Mouse (Mus musculus): ENCODE data around the gene Insm1. TPM values are rescaled to one million over a fixed set of nuclear protein-coding genes. Genes with fewer than 3 reads are reported as not detected.

The Insm1 gene
- polyA plus RNA-seq, 3 experiments from 2014 or later, result not detected

DNA sequence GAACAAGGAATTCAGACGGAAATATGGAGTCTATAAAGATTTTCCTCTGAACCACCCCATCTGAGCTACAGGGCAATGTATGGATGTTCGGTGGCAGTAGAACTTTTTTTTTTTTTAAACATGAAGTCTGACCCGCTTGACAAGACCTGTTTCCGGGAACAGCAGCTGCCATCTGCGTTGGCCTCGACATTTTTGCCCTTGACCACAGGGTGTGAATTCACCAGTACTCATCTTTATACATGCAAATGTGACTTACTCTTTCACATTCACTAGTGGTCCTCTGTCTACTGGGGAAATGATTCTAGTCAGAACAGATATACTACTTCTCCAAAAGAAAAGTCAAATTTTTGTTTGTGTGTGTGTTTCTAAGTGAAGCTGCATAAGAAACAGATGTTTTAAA, 4.1 kb downstream of the Insm1 start:
- ATAC-seq, result no peak

DNA sequence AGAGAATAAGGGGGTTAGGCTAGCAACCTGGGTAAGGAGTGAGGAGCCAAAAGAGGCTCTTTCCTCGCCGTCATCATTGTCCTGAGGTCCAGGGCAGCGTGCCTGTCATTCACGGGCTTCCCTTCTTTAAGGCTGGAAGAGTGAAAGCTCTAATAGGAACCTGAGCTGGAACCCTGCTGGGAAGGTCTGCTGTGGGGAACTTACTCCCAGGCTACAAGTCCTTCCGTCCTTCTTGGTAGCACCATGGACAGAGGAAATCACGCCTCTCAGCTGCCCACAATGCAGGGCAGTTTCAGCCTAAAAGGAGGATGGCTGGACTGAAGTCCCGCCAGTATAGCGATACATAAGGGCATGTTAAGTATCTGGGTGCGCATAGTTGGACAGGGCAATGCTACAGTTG, 4.8 kb downstream of the Insm1 start:
- ATAC-seq, result no peak

DNA sequence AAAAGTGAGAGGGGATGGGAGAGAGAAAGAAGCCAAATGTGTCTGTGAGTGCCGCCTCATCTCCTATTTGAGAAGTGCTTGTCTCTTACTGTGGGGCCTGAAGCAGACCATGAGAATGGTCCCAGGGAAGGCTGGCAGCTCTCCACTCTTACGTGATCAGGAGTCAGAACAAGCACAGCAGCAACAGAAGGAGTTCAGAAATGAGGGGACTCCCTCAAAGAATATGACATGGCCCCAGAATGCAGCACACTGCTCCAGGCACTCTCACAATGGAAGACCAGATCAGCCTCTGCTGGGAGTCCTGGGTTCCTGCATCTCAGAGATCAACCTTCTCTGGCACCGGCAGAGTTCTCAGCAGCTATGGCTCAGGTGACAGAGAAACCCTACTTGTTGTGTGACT, 5.9 kb downstream of the Insm1 start:
- no peak for ATAC-seq

DNA sequence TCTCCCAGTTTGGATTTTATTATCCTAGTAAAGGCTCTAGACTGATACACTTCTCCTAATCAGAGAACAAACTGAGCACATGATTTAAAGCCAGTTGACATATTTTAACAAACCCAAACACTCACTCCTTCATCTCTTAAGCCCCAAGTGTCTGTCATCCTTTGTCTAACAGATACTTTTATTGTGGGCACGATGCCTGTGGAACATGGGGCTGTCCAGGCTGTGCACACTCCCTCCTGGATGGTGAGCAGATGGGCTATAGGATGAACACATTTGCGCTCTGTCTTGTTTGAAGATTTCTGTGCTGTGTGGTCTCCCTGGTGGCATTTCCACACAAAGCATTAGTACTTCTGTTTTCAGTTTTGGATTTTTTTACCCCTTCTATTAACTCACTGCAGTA, 6.7 kb downstream of the Insm1 start:
- ATAC-seq, result no peak

DNA sequence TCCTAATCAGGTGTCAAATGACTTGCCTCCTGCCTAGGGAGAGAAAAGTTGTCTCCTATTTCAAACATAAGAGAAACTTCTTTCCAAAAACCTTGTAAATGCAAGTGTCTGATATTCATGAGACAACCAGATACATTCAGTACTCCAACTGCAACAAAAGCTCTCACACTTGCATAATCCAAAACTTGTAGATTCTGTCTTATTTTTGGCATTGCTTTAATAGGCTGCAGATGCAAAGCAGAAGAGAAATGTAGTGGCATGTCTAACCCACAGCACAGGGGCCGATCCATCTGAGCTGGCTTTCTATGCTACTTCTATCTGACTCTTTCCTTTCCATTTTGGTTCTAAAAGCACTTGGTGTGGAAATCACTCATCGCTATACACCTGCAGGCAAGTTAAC, 9.8 kb downstream of the Insm1 start:
- ATAC-seq, result no peak

DNA sequence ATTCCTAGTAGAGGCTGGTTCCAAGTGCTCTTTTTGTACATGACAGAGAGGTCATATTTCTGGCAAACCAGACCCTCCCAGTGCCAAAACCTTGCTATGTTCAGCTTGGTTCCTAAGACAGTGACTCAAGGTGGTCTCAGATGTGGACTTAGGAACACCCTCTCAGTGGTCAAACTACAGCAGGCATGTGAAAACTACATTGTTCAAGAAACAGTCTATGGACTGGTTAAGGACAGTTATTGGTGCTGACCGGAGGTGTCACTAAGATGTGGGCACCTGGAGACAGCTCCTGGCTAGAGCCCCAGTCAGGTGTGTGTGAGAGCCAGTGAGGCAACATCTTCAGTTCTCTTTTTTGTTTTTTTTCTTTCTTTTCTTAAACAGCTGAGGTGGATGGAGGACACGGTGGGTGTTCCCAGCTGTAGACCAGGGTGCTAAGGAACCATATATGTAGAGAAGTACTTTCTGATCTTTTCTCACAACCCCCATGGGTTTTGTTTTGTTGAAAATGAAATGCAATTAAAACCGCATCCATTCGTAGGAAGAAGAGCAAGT, 17.6 kb downstream of the Insm1 start:
- no peak for ATAC-seq

DNA sequence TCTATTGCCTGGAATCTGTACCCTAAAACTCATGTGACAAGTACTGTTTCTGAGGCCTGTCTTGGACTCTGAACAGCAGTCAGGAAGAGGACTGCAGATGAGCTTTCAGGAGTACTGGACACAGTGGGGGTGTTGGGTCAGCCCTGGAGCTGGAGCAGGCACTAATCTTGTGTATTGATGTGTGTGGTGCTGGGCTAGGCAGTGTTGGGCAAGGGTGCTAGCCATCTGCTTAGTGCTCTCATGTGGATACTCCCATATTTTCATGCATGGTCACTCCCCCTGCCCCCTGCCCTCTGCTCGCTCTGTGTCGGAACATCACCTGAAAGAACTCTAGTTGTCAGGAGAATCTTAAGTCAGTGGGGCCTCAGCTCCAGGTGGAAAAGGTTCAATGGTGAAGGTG, 22.3 kb downstream of the Insm1 start:
- no peak for ATAC-seq

DNA sequence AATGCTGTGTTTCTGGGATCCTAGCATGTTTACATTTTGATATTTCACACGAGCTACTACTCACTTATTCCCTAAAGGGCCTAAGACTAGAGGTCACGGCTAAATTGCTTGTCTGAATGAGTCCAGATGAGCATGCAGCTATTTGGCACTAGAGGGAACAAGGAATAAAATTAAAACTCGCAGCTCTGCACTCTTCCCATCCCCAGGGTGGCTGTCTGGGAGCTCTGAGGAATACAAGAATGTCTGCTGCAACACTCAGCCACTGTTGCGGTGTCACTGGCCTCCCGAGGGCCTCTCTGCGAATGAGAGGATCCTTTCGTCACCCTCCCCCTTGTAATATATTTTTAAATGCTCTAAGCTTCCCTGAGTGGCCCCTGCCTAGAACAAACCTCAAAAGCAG, 23.7 kb downstream of the Insm1 start:
- no peak for ATAC-seq

DNA sequence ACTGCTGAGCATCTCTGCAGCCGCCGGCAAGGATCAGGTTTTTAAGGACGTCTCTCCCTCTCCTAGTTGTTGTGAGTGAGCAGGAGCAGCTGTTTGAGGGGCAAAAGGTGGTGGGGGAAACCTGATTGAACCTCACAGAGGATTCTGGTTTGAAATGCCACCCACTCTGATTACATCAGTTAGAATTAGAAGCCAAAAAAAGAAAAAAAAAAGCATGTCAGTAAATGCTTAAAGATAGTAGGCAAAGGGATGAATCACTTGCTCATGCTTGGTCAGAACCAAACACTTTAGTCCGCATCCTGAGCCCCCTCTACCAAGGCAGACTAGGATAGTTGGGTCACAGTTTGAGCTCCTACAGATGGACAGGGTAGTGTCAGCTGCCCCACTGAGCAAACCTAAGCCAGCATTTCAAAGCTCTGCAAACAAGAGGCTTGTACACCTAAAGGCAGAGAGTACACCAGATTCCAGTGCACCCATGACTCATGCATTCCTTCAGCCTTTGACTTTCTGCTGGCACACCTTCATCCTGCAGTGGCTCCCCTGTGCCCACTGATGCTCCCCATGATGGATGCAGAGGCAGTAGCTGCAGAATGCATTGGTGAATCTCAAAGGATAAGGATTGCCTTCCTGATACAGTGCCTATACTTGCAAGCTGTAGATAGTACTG, 24.8 kb downstream of the Insm1 start:
- ATAC-seq, result no peak

DNA sequence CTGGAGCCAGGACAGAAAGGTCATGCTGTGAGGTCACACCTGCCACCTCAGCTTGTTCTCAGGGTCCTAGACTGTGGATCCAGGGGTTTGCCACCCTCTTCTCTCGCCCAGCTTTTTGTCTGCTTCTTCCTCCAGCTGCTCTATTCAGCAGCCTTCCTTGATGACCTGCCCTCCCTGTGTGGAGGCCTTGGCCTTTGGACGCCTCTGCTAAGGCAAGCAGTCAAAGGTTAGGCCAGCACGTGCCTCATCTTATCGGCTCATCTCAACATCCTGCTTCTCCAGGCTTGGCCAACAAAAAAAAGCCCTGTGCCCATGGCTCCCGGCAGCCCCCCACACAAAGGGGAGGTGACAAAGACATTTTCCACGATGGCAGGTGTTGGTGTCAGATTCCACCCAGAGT, 25.9 kb downstream of the Insm1 start:
- no peak for ATAC-seq

DNA sequence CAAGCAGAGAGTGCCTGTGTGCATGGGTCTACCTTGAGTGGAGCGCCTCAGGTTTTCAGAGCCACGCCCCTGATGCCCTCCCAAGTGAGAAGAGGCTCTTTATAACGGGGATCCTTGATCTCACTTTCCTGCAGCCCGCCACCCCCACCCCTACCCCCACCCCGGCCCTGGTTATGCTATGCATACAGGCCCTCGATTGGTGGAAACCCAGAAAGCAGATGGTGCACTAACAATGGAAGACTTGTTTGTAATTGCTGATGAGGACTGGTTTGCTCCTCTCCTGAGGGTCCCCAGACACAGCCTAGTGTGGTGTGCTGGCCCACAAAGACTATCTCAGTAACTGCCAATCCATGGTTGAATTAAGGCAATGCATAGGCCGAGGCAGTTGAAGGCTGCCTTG, 27.3 kb downstream of the Insm1 start:
- no peak for ATAC-seq

DNA sequence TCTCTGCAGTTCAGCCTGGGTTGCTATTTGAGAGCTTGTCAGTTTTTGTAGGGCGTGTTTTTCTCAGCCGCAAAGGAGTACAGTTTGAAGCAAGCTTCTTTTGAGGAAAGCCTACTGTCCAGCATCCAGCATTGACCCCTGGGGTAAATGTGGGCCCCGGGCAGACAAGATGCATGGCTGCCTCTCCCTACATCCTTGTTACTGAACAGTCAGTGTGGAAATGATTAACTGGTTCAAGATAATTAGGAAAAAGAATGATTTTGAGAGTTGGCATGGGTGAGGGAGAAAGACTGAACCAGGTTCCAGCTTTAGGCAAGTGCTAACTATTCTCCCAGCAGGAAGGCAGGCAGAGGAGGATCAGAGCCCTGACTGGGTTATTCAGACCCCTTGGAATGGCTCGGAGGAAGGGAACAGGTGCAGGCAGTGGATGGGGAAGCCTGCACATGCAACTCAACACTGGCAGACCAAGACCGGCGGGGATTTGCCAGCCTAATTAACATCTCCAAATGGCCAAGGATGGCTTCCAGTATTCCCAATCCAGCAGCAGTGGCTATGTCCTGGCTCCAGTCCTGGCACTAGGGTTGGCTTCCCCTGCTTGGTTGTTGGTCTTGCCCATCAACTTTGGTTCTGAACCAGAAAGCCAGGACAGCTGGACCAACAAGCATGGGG, 28.6 kb downstream of the Insm1 start:
- no peak for ATAC-seq

DNA sequence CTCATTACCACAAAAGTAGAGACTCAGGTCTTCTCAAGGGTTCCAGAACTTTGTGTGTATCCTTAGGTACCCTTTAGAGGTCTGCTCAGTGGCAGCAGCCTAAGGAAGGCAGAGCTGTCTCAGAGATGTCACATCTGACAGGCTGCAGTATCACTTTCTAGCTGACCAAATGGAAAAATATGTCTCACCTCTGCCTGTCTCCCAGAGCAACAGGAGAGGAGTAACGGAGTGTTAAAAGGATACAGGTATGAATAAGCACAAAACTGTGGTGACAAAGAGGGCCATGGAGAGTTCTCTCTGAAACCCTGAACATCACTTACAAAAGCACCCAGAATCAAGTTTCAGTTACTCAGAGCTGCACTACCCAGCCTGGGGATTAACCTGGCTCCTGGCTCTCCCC, 32.7 kb downstream of the Insm1 start:
- ATAC-seq, result no peak

DNA sequence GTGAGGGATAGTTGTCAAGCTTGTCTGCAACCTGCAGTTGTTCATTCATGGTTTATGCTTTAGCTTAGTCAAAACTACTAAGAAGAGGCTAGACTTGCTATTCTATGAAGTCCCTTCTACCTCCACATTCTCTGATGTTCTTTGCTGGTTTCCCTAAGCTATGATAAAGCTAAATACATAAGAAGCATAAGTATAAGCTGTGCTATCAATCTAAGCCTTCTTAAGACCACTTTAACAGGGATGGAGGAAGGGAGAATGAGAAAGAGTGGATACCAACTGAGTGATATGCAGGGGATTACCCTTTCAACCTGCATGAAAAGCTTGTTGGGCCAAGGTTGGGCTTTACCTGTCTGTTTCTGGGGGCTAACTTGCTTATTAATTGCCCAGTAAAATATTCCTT, 33.9 kb downstream of the Insm1 start:
- no peak for ATAC-seq

DNA sequence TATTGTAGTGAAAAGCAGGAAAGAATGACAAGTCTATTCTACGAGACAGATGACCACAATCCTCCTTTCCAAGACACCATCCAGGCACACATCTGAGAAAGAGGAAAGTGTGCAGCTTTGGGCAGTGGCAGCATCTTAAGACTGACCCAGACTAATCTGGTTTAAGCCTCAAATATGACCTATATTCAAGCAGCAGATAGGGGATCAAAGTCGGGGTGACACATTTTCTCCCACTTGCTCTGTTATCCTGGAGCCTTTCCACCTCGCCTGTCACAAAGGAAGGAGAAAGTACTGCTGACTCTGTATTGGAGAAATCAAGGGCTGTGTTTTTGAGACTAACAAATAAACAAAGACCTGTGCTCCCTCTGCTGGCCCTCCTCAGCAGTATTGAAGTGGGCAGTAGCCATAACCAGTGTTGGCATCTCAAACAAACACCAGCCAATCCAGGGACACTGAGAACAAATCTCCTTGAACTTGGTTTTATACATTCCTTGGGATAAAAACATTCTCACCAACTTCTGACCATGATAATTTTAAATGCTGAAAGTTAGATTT, 34.7 kb downstream of the Insm1 start:
- no peak for ATAC-seq

DNA sequence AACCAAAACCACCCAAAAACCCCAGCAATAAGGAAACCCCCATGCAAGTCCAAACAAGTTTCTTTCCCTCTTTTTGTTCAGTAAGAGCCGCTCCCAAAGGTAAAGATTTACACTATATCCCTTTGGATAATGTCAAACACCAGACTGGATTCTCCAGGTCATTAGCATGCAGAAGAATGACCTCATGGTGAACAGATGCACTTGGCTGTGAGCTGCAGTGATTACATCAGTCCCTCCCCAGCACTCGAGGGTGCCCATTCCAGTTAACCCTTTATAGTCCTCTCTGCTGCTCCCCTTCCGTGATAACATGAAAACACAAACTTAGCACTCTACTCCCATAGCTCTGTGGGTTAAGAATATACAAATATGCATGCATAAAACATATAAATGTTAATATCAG, 35.3 kb downstream of the Insm1 start:
- ATAC-seq, result no peak

DNA sequence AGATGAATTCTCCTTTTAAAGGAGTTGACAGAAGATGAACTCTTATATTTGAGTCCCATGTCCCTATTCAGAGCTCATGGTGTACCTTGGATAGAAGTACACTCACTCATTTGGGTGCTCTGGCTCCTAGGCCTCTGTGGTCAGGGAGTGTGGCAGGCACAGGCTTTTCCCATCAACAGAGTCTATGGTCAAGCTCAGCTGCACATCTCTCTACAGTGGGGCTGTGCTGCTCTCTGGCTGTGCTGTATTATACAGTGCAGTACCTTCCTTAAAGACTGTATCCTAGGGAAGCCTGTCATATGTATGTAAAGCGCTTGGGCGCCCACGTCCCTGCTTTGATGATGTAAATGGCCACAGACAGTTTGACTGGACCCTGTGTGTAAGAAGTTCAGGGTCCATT, 35.9 kb downstream of the Insm1 start:
- no peak for ATAC-seq

DNA sequence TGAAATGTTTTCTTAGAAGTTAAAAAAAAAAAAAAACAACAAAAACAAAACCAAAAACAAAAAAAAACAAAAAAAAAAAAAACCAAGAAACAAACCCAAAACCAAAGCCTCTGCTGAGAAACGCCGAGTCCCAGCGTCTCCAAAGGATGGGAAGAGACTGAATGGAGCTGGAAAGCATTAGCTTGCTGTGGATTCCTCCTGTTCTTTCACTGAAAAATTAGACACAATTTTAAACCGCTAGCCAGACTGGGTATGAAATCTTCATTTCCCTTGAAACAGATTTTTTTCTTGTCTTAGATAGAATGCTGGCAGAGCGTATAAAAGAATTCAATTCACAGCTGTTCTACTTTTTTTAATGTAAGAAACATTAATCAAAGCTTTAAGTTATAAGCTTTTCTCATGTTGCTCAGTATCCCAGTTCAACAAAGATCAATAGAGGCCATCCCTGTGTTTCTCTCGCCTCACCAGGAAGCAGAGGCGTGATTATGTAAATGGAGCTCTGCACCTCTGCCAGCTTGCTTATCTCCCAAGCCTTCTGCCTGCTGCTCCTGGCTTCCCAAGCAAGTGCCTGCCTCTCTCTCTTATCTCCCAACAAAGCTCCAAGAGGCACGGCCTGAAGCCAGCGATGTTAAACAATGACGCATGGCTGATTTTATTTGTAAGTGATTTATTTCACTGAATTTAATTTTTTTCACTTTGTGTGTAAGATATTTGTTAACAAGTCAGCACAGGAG, 37.2 kb downstream of the Insm1 start:
- no peak for ATAC-seq

DNA sequence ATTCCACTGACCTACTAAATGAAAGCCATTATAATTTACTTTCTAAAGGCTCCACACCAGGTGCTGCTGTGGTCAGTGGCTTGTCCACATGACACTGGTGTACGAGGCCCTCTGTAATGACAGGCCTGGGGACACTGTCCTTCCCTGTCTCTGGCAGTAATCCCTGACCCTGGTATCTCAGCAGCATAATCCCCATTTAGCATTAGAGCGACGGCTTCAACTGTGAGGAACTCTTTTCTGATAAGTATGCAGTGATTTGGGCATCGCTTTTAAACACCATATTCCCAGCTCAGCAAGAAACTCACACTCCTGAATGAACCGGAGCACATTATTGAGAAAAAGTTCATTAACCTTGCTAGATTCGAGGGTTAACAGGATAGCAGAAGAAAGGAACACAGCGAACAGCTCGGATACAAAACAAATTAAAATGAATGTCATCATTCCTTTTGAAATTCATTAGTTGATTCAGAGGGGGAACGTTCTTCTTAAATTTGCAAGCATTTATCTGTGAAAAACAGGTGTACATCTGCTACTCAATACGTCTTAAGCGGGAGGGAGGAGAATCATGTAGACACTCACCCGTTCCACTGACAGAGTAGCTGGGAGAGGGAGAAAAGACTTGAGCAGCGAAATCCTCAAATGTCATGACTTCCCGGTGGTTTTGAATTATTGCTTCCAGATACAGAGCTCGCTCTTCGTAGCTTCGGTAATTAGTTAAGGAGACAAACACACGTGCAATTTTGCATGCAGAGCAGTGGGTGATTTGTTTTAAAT, 38.3 kb downstream of the Insm1 start:
- ATAC-seq, result no peak

DNA sequence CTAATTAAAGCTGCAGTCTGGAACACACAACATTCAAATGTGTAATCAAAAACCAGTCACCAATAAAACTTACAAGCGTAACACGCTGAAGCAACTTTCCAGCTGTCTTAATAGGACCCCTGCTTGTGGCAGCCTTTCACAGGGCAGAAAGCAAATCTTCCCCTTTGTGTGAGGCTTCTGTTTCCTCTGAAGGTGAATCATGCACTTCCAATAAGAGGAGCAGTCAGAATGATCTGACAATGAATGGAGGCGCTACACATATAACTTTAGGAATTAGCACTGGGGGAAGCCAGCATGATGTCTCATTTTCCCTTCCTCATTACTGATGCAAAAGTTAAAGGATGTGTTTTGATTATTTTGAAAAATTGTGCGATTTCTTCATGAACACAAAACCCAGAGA, 39.4 kb downstream of the Insm1 start:
- no peak for ATAC-seq

DNA sequence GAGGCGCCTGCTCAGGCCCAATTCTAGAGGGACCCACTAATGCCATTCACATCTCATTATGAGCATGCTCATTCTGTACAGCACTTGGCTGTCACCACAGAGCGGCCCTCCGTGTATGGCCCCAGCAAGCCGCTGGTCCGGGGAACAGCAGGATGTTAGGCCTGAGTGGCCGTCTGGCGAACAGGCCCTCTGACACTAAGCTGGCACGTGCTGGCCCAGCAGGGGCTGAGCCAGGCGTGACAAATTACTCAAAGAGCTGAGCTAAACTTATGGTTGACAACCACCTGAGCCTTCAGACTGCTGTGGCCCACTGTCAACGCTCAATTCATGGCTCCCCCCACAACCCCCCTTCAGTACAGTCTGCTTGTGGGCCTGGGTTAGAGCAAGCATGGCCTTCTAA, 40.5 kb downstream of the Insm1 start:
- no peak for ATAC-seq

DNA sequence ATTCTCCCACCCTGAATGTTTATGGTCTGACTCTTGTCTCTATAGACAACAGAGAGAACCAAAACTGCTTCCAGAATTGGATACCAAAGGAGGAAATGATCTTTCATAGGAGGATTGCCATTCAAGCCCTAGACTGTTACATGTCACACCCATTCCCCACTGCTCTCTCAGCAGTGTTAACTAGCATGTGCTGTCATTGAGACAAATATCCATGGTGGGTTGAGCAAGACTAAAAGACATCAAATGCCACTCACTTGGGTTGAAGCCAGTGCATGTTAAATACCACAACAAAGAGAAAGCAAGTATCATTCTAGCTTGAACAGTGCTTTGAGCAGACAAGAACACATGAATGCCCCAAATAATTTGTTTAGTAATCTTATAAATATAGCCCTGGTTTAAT, 41.2 kb downstream of the Insm1 start:
- no peak for ATAC-seq

DNA sequence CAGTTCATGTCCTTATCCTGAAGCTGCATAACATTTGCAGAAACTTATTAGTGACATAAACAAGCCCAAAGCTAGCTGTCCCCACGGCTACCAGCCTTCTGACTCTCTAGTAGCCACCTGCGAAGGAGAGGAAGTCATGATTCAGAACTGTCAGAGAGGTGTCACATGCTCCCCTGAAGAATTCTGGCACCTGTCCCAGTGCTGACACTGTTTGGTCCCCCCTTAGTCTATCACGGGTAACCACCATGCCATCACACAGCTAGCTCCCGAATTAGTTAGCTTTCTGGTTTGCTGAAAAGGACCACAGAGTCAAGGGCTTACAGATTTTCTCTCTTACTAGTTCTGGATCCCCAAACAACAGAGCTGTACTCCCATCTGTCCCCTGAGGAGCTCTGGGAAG, 43.3 kb downstream of the Insm1 start:
- peak; percentile 65 for ATAC-seq
